Mouse (Mus musculus) colon, adult 2 months (tissue): ENCODE results near the gene Rtl8c. TPM values are rescaled to one million over a fixed set of nuclear protein-coding genes. Genes with fewer than 3 reads are reported as not detected.

Source experiments
- polyA plus RNA-seq: library from polyadenylated mRNA; depleted of rRNA; stranded (reverse); fragments of >200 nt; gene quantifications from 2 replicates; pipeline ENCODE4 v1.2.3, GENCODE M21; 2012; rRNA removed

The Rtl8c gene
- polyA plus RNA-seq = 13.9 and 14.1 TPM in 2 replicates

DNA sequence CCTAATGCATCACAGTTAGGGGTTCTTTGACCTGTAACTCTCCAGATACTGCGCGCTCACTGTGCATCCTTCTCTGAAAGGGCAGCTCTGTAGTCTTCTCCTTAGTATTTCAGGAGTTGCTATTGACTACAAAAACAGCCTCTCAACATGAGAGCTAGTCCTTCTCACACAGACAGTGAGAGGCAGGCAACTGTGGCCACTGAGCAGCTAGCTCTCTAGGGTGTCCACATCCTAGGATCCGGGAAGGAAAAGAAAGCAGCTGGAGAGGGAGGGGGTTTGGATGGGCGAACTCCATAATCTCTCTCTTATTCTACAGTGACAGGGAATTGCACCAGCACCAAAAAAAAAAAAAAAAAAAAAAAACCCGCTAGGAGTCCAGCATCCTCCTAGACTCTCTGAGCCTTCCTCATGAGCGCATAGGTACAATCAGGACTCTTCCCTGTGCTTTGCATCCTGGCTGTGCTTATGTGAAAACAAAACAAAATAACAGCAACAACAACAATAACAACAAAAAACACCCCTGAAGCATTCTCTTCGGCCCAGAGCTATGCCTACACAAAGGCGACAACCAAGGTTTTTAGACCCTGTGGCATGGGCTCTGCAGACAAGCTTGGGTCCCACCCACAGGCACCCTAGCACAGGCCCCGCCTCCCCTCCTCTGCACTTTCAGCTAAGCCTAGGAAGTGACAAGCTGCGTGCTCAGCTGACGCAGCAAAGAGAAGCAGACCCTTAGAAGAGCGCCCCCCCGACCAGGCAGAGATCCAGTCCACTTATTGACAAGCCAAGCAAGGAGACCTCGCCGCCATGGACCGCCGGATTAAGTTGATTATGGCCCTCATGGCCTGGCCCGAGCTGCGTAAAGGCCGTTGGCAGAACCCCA, at the start of gene Rtl8c:
Gene Rtl8c (plus strand): TSS at position 791 of the 880 bp plus-strand sequence.

DNA sequence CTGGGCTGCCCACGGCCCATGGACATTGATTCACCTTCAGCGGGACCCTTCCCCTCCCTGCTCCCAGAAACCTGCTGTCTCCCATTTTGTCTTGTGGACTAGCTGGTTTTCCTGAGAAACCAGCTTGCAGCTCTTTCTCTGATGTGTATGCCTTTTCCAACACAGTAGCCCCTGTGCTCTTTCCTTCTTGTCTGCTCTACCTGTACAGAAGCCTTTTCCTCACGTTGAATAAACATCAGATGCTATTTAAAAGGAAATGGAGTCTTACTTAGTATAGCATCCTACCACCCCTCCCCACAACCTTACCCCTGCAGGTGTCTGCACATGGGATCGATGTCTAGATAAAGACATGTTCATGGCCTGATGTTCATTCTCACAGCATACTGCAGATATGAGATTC, 1.0 kb downstream of the Rtl8c start, which contains the start of gene Gm14597:
Gene Gm14597 (minus strand): TSS at position 101 of the 400 bp plus-strand sequence.

DNA sequence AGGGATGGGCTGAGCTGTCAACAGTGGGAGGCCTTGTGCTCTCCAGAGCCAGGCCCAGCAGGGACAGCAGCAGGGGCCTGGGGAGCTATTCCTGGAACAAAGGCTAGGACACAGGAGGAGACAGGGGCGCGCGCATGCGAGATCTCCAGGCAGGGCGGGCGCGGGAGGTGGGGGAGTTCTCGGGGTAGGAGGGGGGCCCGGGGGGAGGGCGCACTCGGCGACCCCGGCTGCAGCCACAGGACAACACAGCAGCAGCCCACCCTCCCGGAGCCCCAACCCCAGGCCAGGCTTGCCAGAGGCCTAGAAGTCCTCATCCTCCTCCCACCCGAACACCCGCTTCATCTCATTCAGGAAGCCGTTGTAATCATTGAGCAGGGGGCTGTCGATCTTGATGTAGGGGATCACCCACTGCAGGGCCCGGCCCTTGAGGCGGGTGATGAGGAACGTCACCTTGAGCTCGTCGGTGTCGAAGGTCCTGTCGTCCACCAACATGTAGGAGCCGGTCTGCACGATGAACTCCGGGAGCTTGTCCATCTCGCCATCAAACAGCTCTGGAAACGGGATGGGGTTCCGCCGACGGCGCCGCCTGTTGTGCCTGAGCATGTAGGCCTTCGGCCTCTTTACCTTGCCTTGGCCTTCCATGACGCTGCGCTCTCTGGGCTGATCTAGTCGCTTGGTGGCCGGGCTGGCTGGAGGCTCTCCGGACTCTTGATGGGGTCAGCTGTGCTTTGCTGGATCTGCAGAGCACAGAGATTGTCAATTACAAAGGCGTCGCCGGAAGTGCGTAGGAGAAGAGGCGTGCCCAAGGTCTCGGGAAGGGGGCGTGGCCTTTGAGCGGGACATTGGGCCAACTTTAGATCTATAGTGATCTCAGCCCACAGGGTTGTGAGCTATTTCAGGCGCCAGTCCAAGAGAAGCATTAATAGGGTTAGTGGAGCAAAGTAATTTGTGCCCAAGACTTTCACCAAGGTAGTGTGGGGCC, 35.4 kb downstream of the Rtl8c start, which contains the start of gene Rtl8a:
Gene Rtl8a (minus strand): TSS at position 703 of the 982 bp plus-strand sequence.

Other genes with a start within 250 kb of the Rtl8c start
- gene Mospd1, start 237.5 kb upstream of the Rtl8c start, polyA plus RNA-seq = 0.85 and 1.1 TPM in 2 replicates
- gene Etd, start 173.1 kb upstream of the Rtl8c start, polyA plus RNA-seq = not detected in 2 replicates
- gene Gm14597, start 947 bp downstream of the Rtl8c start, polyA plus RNA-seq = not detected in 2 replicates
- 66.6 and 77.6 TPM in 2 replicates for gene Rtl8a, start 35.6 kb downstream of the Rtl8c start, polyA plus RNA-seq
- 60.8 and 72.1 TPM in 2 replicates for gene Rtl8b, start 62.4 kb downstream of the Rtl8c start, polyA plus RNA-seq
- gene 4930502E18Rik, start 116.8 kb downstream of the Rtl8c start, polyA plus RNA-seq = not detected in 2 replicates
- gene 1700013H16Rik, start 149.8 kb downstream of the Rtl8c start, polyA plus RNA-seq = not detected in 2 replicates
- gene Zfp36l3, start 168.4 kb downstream of the Rtl8c start, polyA plus RNA-seq = 0.05 and 0.12 TPM in 2 replicates
- not detected in 2 replicates for gene Xlr, start 189.7 kb downstream of the Rtl8c start, polyA plus RNA-seq